Mouse (Mus musculus): ENCODE data around the gene Adgre5. TPM values are rescaled to one million over a fixed set of nuclear protein-coding genes. Genes with fewer than 3 reads are reported as not detected.

Adgre5 gene
- polyA plus RNA-seq, 1 experiment from 2014 or later: 11.8 TPM

DNA sequence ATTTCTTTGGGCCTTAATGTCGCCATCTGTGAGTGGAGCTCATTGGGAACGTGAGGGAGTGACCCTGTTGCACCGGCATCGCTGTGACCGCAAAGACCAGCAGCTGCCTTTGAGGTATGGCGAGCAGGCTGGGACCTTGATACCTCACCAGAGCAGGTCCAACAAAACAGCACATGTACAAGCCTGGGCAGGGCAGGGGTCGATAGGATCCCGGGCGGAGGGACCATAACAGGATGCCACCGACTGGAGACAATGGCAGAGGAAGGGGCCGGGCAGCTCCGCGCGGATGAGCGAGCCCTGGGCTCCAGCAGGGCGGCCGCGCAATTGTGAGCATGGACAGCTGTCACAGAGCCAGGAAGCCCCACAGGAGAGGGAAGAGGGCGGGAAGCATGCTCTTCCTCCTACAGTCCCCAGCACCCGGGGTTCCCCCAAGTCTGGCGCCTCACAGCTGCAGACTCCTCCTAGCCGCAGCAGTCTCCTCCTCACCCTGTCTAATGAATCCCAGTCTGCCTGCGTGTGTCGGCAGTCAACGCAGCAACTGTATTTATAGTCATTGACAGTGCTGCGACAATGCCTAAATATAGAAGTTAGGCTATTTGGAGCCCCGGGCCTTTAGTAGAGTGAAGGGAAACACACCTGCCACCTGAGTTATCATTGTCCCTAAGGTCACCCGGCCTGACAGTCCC, 6.7 kb upstream of the Adgre5 start:
- H3K36me3 ChIP-seq: no peaks in the 10 kb centered on the region
- peak; percentile 84 for DNase-seq (ENCODE audit: low spot score)
- 2% methylated on average over 28 of the region's 28 CpGs for WGBS
- H3K4me3 ChIP-seq: peak overlapping the region; percentile 63
- H3K4me1 ChIP-seq: peaks cover 24% of the 10 kb centered on the region
- H3K27ac ChIP-seq: peak overlapping the region; percentile 88
- H3K27me3 ChIP-seq (ENCODE audit: insufficient read depth, poor library complexity, severe bottlenecking): peaks cover 15% of the 10 kb centered on the region
- no peaks in the 10 kb centered on the region for H3K9me3 ChIP-seq

DNA sequence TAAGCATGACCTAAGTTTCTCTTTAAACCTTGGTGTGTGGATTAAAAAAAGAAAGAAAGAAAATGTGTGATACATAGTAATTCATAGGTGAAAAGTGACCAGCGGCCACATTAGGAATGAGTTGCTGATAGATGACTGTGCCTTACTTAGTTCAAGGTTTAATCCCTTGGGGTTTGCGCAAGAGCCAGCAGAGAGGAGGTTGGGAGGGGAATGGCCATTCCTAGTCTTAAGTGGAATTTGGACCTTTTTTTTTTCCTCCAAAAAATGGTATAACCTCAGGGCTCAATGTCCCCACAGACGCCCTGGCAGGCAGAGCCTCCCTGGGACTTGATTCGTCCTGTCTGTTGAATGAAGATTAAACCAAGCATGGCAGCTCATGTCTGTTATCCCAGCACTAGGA, 2.9 kb upstream of the Adgre5 start:
- no peaks in the 10 kb centered on the region for H3K36me3 ChIP-seq
- no peak overlapping the region for H3K27ac ChIP-seq
- H3K9me3 ChIP-seq: no peaks in the 10 kb centered on the region
- no peak overlapping the region for H3K4me3 ChIP-seq
- 75% methylated on average over 4 of the region's 4 CpGs for whole genome bisulfite sequencing
- no peak for DNase-seq (ENCODE audit: low spot score)
- H3K27me3 ChIP-seq (ENCODE audit: insufficient read depth, poor library complexity, severe bottlenecking): peaks cover 25% of the 10 kb centered on the region
- H3K4me1 ChIP-seq: peaks cover 44% of the 10 kb centered on the region

DNA sequence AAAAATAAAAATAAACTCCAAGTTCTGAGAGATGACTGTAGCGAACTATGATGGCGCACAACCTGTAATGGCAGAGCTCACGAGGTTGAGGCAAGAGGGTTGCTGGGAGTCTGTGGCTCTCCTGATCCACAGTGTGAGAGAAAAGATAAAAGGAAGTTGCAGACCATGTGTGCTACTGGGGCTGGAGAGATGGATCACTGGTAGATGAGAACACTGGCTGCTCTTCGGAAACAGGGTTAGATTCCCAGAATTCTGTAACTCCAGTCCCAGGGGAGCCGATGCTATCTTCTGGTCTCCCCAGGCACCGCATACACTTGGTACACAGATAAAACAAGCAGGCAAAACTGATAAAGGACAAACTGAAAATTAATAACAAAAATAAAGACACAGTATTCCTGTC, 1.8 kb upstream of the Adgre5 start:
- H3K4me1 ChIP-seq: peaks cover 38% of the 10 kb centered on the region
- H3K36me3 ChIP-seq: no peaks in the 10 kb centered on the region
- no peak overlapping the region for H3K27ac ChIP-seq
- no peaks in the 10 kb centered on the region for H3K9me3 ChIP-seq
- H3K4me3 ChIP-seq: no peak overlapping the region
- peaks cover 14% of the 10 kb centered on the region for H3K27me3 ChIP-seq (ENCODE audit: insufficient read depth, poor library complexity, severe bottlenecking)
- no peak for DNase-seq (ENCODE audit: low spot score)
- 78% methylated on average over 6 of the region's 6 CpGs for WGBS

DNA sequence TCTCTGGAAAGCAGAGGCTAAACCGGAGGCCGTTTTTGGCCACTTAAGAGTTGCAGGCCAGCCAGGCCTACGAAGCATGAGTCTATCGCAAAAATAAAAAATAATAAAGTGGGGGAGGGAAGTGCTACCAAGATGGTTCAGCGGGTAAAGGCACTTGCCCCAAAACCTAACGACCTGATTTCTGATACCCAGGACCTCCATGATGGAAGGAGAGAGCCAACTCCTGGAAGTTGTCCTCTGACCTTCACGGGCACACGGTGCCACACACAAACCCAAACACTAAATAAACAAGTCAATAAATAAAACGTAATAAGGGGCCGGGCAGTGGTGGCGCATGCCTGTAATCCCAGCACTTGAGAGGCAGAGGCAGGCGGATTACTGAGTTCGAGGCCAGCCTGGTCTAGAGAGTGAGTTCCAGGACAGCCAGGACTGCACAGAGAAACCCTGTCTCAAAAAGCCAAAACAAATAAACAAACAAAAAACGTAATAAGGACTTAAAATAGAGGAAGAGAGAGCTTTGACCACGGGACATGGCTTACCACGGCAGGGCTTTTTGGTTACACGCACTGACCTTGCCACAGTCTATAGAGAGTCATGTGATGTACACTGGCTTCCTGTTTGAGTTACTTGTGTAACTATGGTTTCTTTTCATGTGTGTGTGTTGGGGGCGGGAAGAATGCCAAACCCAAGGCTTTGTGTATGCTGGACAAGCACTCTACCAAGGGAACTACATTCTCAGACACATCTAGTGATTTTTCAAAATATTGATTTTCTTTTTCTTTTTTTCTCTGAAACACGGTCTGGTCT, 926 bp upstream of the Adgre5 start:
- Histone ChIP-seq H3K27me3 (ENCODE audit: insufficient read depth, poor library complexity, severe bottlenecking) (peaks cover 11% of the 10 kb centered on the region; the same call in 1 of the 2 replicates), H3K9me3 (no peaks in the 10 kb centered on the region), H3K4me1 (peaks cover 38% of the 10 kb centered on the region), H3K4me3 (peak overlapping the region; percentile 76), H3K36me3 (no peaks in the 10 kb centered on the region), H3K27ac (peak overlapping the region; percentile 89)
- no peak for DNase-seq (ENCODE audit: low spot score)
- WGBS: 77% methylated on average over 19 of the region's 19 CpGs

DNA sequence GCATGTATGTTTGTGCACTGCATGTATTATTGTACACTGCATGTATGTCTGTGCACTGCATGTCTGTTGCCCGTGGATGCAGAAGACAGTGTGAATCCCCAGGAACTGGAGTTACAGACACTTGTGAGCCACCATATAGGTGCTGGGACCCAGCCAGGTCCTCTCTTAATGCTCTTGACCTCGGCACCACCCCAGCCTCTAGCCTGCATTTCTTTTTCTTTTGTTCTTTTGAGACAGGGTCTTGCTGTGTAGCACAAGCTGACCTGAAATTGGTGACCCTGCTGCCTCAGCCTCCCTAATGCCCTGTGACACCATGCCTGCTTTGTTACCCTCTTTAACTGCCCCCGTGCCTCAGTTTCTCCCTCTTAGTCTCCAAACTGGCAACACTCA, 545 bp downstream of the Adgre5 start:
- no peaks in the 10 kb centered on the region for H3K36me3 ChIP-seq
- H3K9me3 ChIP-seq: no peaks in the 10 kb centered on the region
- peak overlapping the region; percentile 76 for H3K4me3 ChIP-seq
- peak overlapping the region; percentile 89 for H3K27ac ChIP-seq
- H3K27me3 ChIP-seq (ENCODE audit: insufficient read depth, poor library complexity, severe bottlenecking): peaks cover 11% of the 10 kb centered on the region; the same call in 1 of the 2 replicates
- peaks cover 38% of the 10 kb centered on the region for H3K4me1 ChIP-seq
- WGBS: 20% methylated on average over 3 of the region's 3 CpGs
- no peak for DNase-seq (ENCODE audit: low spot score)

DNA sequence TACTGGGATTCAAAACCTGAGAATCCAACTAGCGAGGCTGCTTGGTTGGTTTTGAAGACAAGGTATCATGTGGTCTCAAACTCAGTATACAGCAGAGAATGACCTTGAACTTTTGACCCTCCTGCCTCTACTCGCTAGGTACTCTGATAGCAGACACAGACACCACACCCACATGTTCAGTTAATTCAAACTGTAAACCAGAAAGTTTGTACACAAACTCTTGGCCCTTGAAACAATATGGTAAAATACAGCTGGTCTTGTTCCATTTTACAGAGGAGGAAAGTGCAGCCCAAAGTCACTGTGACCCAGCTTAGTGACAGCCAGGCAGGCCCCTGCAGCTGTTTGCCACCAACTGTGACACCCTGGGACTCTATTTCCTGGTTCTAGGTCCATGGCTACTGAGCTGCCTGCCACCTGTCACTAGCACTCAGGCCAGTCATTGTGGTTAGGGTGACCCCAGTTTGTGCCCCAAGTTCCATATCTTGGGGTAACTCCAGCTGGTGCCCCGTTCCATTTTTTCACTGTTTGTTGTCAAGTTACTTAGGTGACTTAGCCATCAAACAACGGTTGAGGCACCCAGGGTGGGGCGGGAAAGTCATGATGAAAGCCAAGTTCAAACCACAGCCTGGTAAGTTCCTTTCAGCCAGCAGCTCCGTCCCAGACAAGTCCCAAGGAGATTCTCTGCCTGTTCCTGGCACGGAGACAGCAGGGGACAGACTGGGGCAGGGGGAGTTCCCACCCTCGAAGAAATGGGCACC, 1.2 kb downstream of the Adgre5 start:
- 36% methylated on average over 8 of the region's 8 CpGs for WGBS
- peak overlapping the region; percentile 76 for H3K4me3 ChIP-seq
- no peaks in the 10 kb centered on the region for H3K36me3 ChIP-seq
- DNase-seq (ENCODE audit: low spot score): no peak
- H3K4me1 ChIP-seq: peaks cover 38% of the 10 kb centered on the region
- peaks cover 11% of the 10 kb centered on the region; the same call in 1 of the 2 replicates for H3K27me3 ChIP-seq (ENCODE audit: insufficient read depth, poor library complexity, severe bottlenecking)
- peak overlapping the region; percentile 56 for H3K27ac ChIP-seq
- no peaks in the 10 kb centered on the region for H3K9me3 ChIP-seq

DNA sequence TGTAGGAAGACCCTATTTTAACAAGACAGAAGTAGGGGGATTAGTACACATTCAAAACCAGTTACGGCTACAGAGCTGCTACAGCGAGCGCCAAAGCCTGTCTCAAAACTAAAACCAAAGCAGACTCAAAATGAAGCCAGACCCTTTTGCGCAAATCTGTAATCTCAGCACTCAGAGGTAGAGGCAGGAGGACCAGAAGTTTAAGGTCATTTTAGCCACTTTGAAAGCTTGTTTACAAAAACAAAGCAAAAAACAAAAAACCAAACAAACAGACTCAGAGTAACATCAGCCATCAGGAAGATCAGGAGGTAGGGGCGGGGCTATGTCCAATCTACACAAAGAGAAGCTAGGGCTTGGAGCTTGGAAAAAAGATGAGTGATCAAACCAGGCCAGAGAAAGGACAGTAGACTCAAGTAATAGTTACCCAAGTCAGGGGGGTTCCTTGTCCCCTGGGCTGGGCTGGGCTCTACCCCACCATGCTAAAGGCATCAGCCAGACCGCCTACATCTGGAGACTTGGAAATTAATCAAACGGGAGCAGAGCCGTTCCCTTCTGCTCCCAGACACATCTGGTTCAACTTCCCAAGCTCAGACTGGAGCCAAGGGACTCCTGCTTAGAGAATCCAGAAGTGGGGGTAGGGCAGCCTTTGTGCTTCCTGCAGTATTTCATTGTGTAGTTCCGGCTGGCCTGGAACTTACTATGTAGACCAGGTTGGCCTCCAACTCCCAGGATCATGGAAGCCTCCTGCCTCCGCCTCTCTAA, 2.0 kb downstream of the Adgre5 start:
- Histone ChIP-seq H3K27ac (peak overlapping the region; percentile 13; the same call in 1 of the 2 replicates), H3K4me1 (peaks cover 38% of the 10 kb centered on the region), H3K27me3 (ENCODE audit: insufficient read depth, poor library complexity, severe bottlenecking) (peaks cover 13% of the 10 kb centered on the region; the same call in 1 of the 2 replicates), H3K9me3 (no peaks in the 10 kb centered on the region), H3K4me3 (no peak overlapping the region), H3K36me3 (no peaks in the 10 kb centered on the region)
- DNase-seq (ENCODE audit: low spot score): no peak
- 71% methylated on average over 10 of the region's 10 CpGs for WGBS

DNA sequence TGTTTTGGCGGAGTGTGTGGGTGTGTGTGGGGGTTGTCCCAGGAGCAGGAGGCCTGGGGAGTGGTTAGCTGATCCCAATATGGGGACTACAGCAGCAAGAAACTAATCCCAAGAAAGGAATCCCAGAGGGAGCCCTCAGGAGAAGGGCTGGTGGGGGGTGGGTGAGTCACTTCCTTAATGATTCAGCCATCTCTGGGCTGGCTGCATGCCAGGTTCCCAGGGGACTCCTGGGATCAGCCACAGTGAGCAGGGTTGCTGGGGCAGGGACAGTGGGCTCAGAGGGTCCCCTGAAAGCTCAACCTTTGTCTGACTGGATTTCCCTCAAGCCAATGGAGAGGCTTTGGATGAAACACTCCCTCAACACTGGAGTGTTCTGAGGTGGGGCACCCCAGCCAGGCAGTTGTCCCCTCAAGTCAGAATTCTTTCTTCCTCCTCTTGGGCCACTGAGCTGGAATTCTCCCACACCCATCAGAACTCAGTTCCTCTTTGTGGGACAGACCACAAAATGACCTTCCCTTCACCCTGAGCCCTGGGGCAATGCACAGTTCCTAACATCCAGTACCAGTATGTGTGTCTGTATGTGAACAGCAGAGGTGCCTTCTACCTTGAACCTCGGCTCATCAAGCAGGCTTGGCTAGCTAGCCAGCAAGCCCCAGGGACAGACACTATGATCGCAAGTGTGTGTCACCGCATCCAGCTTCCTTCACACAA, 3.1 kb downstream of the Adgre5 start:
- WGBS: 80% methylated on average over 4 of the region's 4 CpGs
- Histone ChIP-seq H3K4me3 (no peak overlapping the region), H3K36me3 (no peaks in the 10 kb centered on the region), H3K27ac (peak overlapping the region; percentile 49; the same call in 1 of the 2 replicates), H3K27me3 (ENCODE audit: insufficient read depth, poor library complexity, severe bottlenecking) (peaks cover 17% of the 10 kb centered on the region; the same call in 1 of the 2 replicates), H3K9me3 (no peaks in the 10 kb centered on the region), H3K4me1 (peaks cover 38% of the 10 kb centered on the region)
- no peak for DNase-seq (ENCODE audit: low spot score)

DNA sequence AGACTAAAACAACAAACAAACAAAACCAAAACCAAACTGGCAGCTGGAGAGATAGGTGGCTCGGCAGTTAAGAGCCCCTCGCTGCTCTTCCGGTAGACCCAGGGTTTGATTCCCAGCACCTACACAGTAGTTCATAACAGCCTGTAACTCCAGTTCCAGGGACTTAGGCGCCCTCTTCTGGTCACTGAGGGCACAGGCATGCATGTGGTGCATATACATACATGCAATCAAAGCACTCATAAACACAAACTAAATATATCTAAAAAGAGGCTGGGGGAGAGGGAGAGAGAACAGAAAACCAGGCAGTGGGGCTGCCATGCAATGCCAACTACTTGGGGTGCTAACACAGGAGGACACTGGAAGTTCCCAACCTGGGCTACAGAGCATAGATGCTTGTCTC, 3.8 kb downstream of the Adgre5 start:
- no peak overlapping the region for H3K4me3 ChIP-seq
- H3K4me1 ChIP-seq: peaks cover 38% of the 10 kb centered on the region
- no peaks in the 10 kb centered on the region for H3K36me3 ChIP-seq
- 92% methylated on average over 4 of the region's 4 CpGs for WGBS
- peaks cover 14% of the 10 kb centered on the region; the same call in 1 of the 2 replicates for H3K27me3 ChIP-seq (ENCODE audit: insufficient read depth, poor library complexity, severe bottlenecking)
- H3K9me3 ChIP-seq: no peaks in the 10 kb centered on the region
- DNase-seq (ENCODE audit: low spot score): no peak
- no peak overlapping the region for H3K27ac ChIP-seq

DNA sequence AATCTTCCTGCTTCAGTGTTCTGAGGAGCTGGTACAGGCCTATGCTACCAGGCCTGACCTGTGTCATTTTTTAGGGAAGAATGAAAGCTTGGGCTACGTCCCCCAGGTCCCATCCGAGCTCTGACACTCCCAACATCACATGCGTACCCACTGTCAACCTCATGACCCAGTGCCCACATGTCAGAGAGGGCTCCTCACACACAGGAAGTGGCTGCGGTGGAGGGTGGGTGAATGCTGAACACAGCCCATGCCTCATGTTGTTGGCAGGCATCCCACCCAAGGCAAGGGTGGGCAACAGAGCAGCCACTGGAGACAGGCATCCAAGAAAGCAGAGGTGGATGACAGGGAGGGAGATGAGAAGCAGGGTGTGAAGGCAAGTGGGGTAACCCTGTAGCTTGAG, 4.4 kb downstream of the Adgre5 start:
- Histone ChIP-seq H3K36me3 (peaks cover 4% of the 10 kb centered on the region; the same call in 1 of the 2 replicates), H3K27ac (no peak overlapping the region), H3K4me1 (peaks cover 38% of the 10 kb centered on the region), H3K4me3 (no peak overlapping the region), H3K27me3 (ENCODE audit: insufficient read depth, poor library complexity, severe bottlenecking) (peaks cover 8% of the 10 kb centered on the region; the same call in 1 of the 2 replicates), H3K9me3 (no peaks in the 10 kb centered on the region)
- no peak for DNase-seq (ENCODE audit: low spot score)
- WGBS: 91% methylated on average over 4 of the region's 4 CpGs

DNA sequence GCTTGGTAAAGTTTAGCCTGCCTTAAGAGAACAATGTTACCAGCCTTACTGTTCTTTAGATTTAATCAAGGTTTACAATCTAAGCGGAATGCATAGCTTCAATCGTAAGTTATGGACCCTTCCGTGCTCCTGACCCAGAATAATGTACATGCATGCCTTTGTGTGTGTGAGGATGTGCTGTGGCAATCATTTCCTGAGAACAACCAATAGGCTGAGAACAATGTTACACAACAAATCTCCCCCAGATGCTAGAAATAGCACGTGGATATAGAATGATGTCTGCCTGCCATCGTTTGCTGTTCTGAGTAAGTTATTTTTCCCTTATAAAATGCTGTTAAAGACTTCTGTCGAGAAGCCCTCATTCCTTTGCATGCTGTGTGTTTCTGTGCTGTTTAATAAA, 8.2 kb downstream of the Adgre5 start:
- H3K4me3 ChIP-seq: no peak overlapping the region
- no peaks in the 10 kb centered on the region for H3K9me3 ChIP-seq
- peaks cover 13% of the 10 kb centered on the region for H3K4me1 ChIP-seq
- H3K27me3 ChIP-seq (ENCODE audit: insufficient read depth, poor library complexity, severe bottlenecking): peaks cover 6% of the 10 kb centered on the region; the same call in 1 of the 2 replicates
- no peak for DNase-seq (ENCODE audit: low spot score)
- WGBS: 82% methylated on average over 6 of the region's 6 CpGs
- H3K27ac ChIP-seq: no peak overlapping the region
- peaks cover 20% of the 10 kb centered on the region; the same call in 1 of the 2 replicates for H3K36me3 ChIP-seq

Data from heart, embryonic 10.5 days (tissue).